Mouse (Mus musculus): ENCODE measurements at regions not wholly inside any gene's neighbourhood (a gene's known extent, or its start where the extent isn't known, plus 50 kb on each side); places are given as distances from the start of the nearest gene placed in this dataset.
A peak's percentile ranks its signal among the peaks of the same experiment; 100 is the strongest.
"Not testable (repeated sequence)": the region's sequence is repeated elsewhere in the genome, so short reads cannot be mapped to it uniquely, and the experiment has no call there.

- Histone ChIP-seq H3K27me3 (ENCODE audit: control insufficient read depth, insufficient read depth, low read length) (no peaks in the 10 kb centered on the region), H3K36me3 (ENCODE audit: control insufficient read depth, insufficient read depth, low read length) (no peaks in the 10 kb centered on the region), H3K27ac (replicated peaks; ENCODE audit: low read depth, low read length) (no peak overlapping the region), H3K4me2 (replicated peaks; ENCODE audit: low read depth, low read length, severe bottlenecking) (no peak overlapping the region), H3K9ac (ENCODE audit: low read depth, low read length, severe bottlenecking) (no peak overlapping the region), H3K9me3 (ENCODE audit: control insufficient read depth, low read length) (no peaks in the 10 kb centered on the region), H3K4me1 (ENCODE audit: control insufficient read depth, insufficient read depth, low read length) (peaks cover 12% of the 10 kb centered on the region), H3K4me3 (replicated peaks; ENCODE audit: low read length) (no peak overlapping the region)
- ATAC-seq (ENCODE audit: low FRiP score, low read depth) (peak; percentile 34; the same call in 1 of the 2 replicates), DNase-seq (ENCODE audit: low spot score) (peak; percentile 43)
- no peak for TF ChIP-seq POLR2A (IDR thresholded peaks at IDR 0.05; ENCODE audit: borderline replicate concordance, extremely low read depth, insufficient read depth, insufficient read length)
- 27% methylated on average over 3 of the region's 3 CpGs for WGBS
Observed at GRCm38 (mm10) chr14:46575414-46575813, 184.9 kb upstream of the Cdkn3 start.

GRCm38 (mm10) chr14:46573401-46573800 is 182.9 kb upstream of the Bmp4 start:
- Histone ChIP-seq H3K27me3 (ENCODE audit: control insufficient read depth, insufficient read depth, low read length) (no peaks in the 10 kb centered on the region), H3K9ac (ENCODE audit: low read depth, low read length, severe bottlenecking) (no peak overlapping the region), H3K27ac (replicated peaks; ENCODE audit: low read depth, low read length) (no peak overlapping the region), H3K4me3 (replicated peaks; ENCODE audit: low read length) (no peak overlapping the region), H3K4me1 (ENCODE audit: control insufficient read depth, insufficient read depth, low read length) (peaks cover 18% of the 10 kb centered on the region), H3K36me3 (ENCODE audit: control insufficient read depth, insufficient read depth, low read length) (no peaks in the 10 kb centered on the region), H3K4me2 (replicated peaks; ENCODE audit: low read depth, low read length, severe bottlenecking) (no peak overlapping the region), H3K9me3 (ENCODE audit: control insufficient read depth, low read length) (no peaks in the 10 kb centered on the region)
- DNase-seq (ENCODE audit: low spot score) = no peak
- ATAC-seq (ENCODE audit: low FRiP score, low read depth) = no peak
- TF ChIP-seq POLR2A (IDR thresholded peaks at IDR 0.05; ENCODE audit: borderline replicate concordance, extremely low read depth, insufficient read depth, insufficient read length) = no peak
- 61% methylated on average over 6 of the region's 6 CpGs for WGBS

- peaks cover 18% of the 10 kb centered on the region for H3K4me1 ChIP-seq (ENCODE audit: control insufficient read depth, insufficient read depth, low read length)
- H3K4me3 ChIP-seq (replicated peaks; ENCODE audit: low read length); H3K27me3 ChIP-seq (ENCODE audit: control insufficient read depth, insufficient read depth, low read length); H3K4me2 ChIP-seq (replicated peaks; ENCODE audit: low read depth, low read length, severe bottlenecking); H3K9ac ChIP-seq (ENCODE audit: low read depth, low read length, severe bottlenecking); H3K36me3 ChIP-seq (ENCODE audit: control insufficient read depth, insufficient read depth, low read length); H3K27ac ChIP-seq (replicated peaks; ENCODE audit: low read depth, low read length); H3K9me3 ChIP-seq (ENCODE audit: control insufficient read depth, low read length); ATAC-seq (ENCODE audit: low FRiP score, low read depth); DNase-seq (ENCODE audit: low spot score): not testable (repeated sequence)
- WGBS = 80% methylated on average over 2 of the region's 2 CpGs
Observed at GRCm38 (mm10) chr14:46572972-46573371, 182.5 kb upstream of the Bmp4 start.

- no peak for DNase-seq (ENCODE audit: low spot score)
- H3K36me3 ChIP-seq (ENCODE audit: control insufficient read depth, insufficient read depth, low read length) = no peaks in the 10 kb centered on the region
- no peak overlapping the region for H3K9ac ChIP-seq (ENCODE audit: low read depth, low read length, severe bottlenecking)
- WGBS = 71% methylated on average over 1 of the region's 1 CpGs
- H3K4me3 ChIP-seq (replicated peaks; ENCODE audit: low read length) = no peak overlapping the region
- peaks cover 25% of the 10 kb centered on the region for H3K4me1 ChIP-seq (ENCODE audit: control insufficient read depth, insufficient read depth, low read length)
- ATAC-seq (ENCODE audit: low FRiP score, low read depth) = no peak
- H3K27me3 ChIP-seq (ENCODE audit: control insufficient read depth, insufficient read depth, low read length) = no peaks in the 10 kb centered on the region
- no peaks in the 10 kb centered on the region for H3K9me3 ChIP-seq (ENCODE audit: control insufficient read depth, low read length)
- H3K27ac ChIP-seq (replicated peaks; ENCODE audit: low read depth, low read length) = no peak overlapping the region
- H3K4me2 ChIP-seq (replicated peaks; ENCODE audit: low read depth, low read length, severe bottlenecking) = no peak overlapping the region
- no peak for TF ChIP-seq POLR2A (IDR thresholded peaks at IDR 0.05; ENCODE audit: borderline replicate concordance, extremely low read depth, insufficient read depth, insufficient read length)
Observed at GRCm38 (mm10) chr14:46571841-46572240, 181.4 kb upstream of the Bmp4 start.

GRCm38 (mm10) chr14:46569273-46569672 is 178.8 kb upstream of the Bmp4 start:
- H3K9ac ChIP-seq (ENCODE audit: low read depth, low read length, severe bottlenecking) = no peak overlapping the region
- ATAC-seq (ENCODE audit: low FRiP score, low read depth) (no peak), DNase-seq (ENCODE audit: low spot score) (peak; percentile 18)
- 61% methylated on average over 8 of the region's 8 CpGs for WGBS
- no peak overlapping the region for H3K4me3 ChIP-seq (replicated peaks; ENCODE audit: low read length)
- no peak for TF ChIP-seq POLR2A (IDR thresholded peaks at IDR 0.05; ENCODE audit: borderline replicate concordance, extremely low read depth, insufficient read depth, insufficient read length)
- no peaks in the 10 kb centered on the region for H3K9me3 ChIP-seq (ENCODE audit: control insufficient read depth, low read length)
- H3K27me3 ChIP-seq (ENCODE audit: control insufficient read depth, insufficient read depth, low read length) = no peaks in the 10 kb centered on the region
- H3K4me1 ChIP-seq (ENCODE audit: control insufficient read depth, insufficient read depth, low read length) = peaks cover 14% of the 10 kb centered on the region
- no peak overlapping the region for H3K4me2 ChIP-seq (replicated peaks; ENCODE audit: low read depth, low read length, severe bottlenecking)
- no peaks in the 10 kb centered on the region for H3K36me3 ChIP-seq (ENCODE audit: control insufficient read depth, insufficient read depth, low read length)
- no peak overlapping the region for H3K27ac ChIP-seq (replicated peaks; ENCODE audit: low read depth, low read length)

GRCm38 (mm10) chr14:46567411-46567780 is 176.9 kb upstream of the Bmp4 start:
- H3K4me3 ChIP-seq (replicated peaks; ENCODE audit: low read length) = no peak overlapping the region
- TF ChIP-seq POLR2A (IDR thresholded peaks at IDR 0.05; ENCODE audit: borderline replicate concordance, extremely low read depth, insufficient read depth, insufficient read length) = no peak
- H3K27ac ChIP-seq (replicated peaks; ENCODE audit: low read depth, low read length) = no peak overlapping the region
- no peaks in the 10 kb centered on the region for H3K9me3 ChIP-seq (ENCODE audit: control insufficient read depth, low read length)
- H3K9ac ChIP-seq (ENCODE audit: low read depth, low read length, severe bottlenecking) = no peak overlapping the region
- peaks cover 14% of the 10 kb centered on the region for H3K4me1 ChIP-seq (ENCODE audit: control insufficient read depth, insufficient read depth, low read length)
- 24% methylated on average over 3 of the region's 3 CpGs for WGBS
- H3K27me3 ChIP-seq (ENCODE audit: control insufficient read depth, insufficient read depth, low read length) = no peaks in the 10 kb centered on the region
- H3K36me3 ChIP-seq (ENCODE audit: control insufficient read depth, insufficient read depth, low read length) = no peaks in the 10 kb centered on the region
- ATAC-seq (ENCODE audit: low FRiP score, low read depth) (no peak), DNase-seq (ENCODE audit: low spot score) (no peak)
- no peak overlapping the region for H3K4me2 ChIP-seq (replicated peaks; ENCODE audit: low read depth, low read length, severe bottlenecking)
